Mouse (Mus musculus) liver, embryonic 11.5 days (tissue): ENCODE results near the gene Pknox2. TPM values are rescaled to one million over a fixed set of nuclear protein-coding genes. Genes with fewer than 3 reads are reported as not detected.

Experiments used
- ATAC-seq: fragments of 200-750 bp; cut with Nextera tagmentation; replicated peaks from 2 replicates; pipeline ENCODE4 v1.8.0; 2017; ENCODE audit warnings: moderate number of reproducible peaks, mild to moderate bottlenecking, moderate TSS enrichment, moderate library complexity; ENCODE audit not compliant: low FRiP score
- DNase-seq: peaks from one replicate; pipeline ENCODE4 v3.0.0-alpha.2; 2017; ENCODE audit warnings: low spot score
- H3K27ac ChIP-seq: fragments of 300-500 bp; sonication (generic); 2 replicates; pipeline ENCODE4 v1.5.1; 2014; ENCODE audit warnings: mild to moderate bottlenecking, low read depth, low read length, control low read depth
- H3K27me3 ChIP-seq: fragments of 300-500 bp; sonication (generic); replicated peaks from 2 replicates; pipeline ENCODE4 v1.6.1; 2014; ENCODE audit warnings: low read length, mixed read lengths; ENCODE audit not compliant: control insufficient read depth, insufficient read depth
- H3K36me3 ChIP-seq: fragments of 300-500 bp; sonication (generic); 2 replicates; pipeline ENCODE4 v1.6.1; 2014; ENCODE audit warnings: mild to moderate bottlenecking, low read length, moderate library complexity, mixed read lengths; ENCODE audit not compliant: control insufficient read depth, insufficient read depth
- H3K4me1 ChIP-seq: fragments of 300-500 bp; sonication (generic); replicated peaks from 2 replicates; pipeline ENCODE4 v1.6.1; 2014; ENCODE audit warnings: low read length, mixed read lengths; ENCODE audit not compliant: control insufficient read depth, insufficient read depth
- H3K4me2 ChIP-seq: fragments of 300-500 bp; sonication (generic); 2 replicates; pipeline ENCODE4 v1.6.1; 2014; ENCODE audit warnings: mild to moderate bottlenecking, control low read depth, moderate library complexity
- H3K4me3 ChIP-seq: fragments of 300-500 bp; sonication (generic); 2 replicates; pipeline ENCODE4 v1.5.1; 2014; ENCODE audit warnings: low read depth, low read length, control low read depth
- H3K9ac ChIP-seq: fragments of 300-500 bp; sonication (generic); 2 replicates; pipeline ENCODE4 v1.6.1; 2014; ENCODE audit warnings: low read depth, low read length, control low read depth
- H3K9me3 ChIP-seq: fragments of 300-500 bp; sonication (generic); 2 replicates; pipeline ENCODE4 v1.6.1; 2016; ENCODE audit warnings: low read length, inconsistent platforms, mixed read lengths; ENCODE audit not compliant: control insufficient read depth
- WGBS: fragments of 180-500 bp; shearing (Covaris S2); extraction: QIAGEN DNeasy Blood & Tissue Kit; methylation state at CpG from one replicate; pipeline ENCODE4 v1.1.7; 2014; 5-methylcytosine and 5-hydroxymethylcytosine counted together
- polyA plus RNA-seq: library from polyadenylated mRNA; unstranded; fragments of >200 nt; fragmentation: Nextera tagmentation; extraction: Ambion mirVana; gene quantifications from 2 replicates; pipeline ENCODE4 v1.2.1, GENCODE M21; 2014

Pknox2 gene
- polyA plus RNA-seq, 1 experiment from 2014 or later, result 2.9 TPM

GRCm38 (mm10) chr9:37021586-37022230, 125.5 kb downstream of the Pknox2 start:
- WGBS, result 28% methylated on average over 3 of the region's 3 CpGs
- H3K27me3 ChIP-seq, result no peaks in the 10 kb centered on the region
- no peak overlapping the region for H3K9ac ChIP-seq
- no peak overlapping the region for H3K4me3 ChIP-seq
- no peak overlapping the region for H3K27ac ChIP-seq
- no peaks in the 10 kb centered on the region for H3K9me3 ChIP-seq
- no peaks in the 10 kb centered on the region for H3K4me1 ChIP-seq
- no peak overlapping the region for H3K4me2 ChIP-seq
- DNase-seq, result no peak
- ATAC-seq, result no peak; the same call in 1 of the 2 replicates
- H3K36me3 ChIP-seq, result no peaks in the 10 kb centered on the region

GRCm38 (mm10) chr9:37018154-37018553, 129.1 kb downstream of the Pknox2 start:
- ATAC-seq (no peak), DNase-seq (no peak)
- Histone ChIP-seq H3K36me3 (no peaks in the 10 kb centered on the region), H3K9me3 (no peaks in the 10 kb centered on the region), H3K27me3 (no peaks in the 10 kb centered on the region), H3K4me3 (no peak overlapping the region), H3K4me1 (no peaks in the 10 kb centered on the region), H3K9ac (no peak overlapping the region), H3K4me2 (no peak overlapping the region), H3K27ac (no peak overlapping the region)
- 72% methylated on average over 1 of the region's 1 CpGs for WGBS

DNA sequence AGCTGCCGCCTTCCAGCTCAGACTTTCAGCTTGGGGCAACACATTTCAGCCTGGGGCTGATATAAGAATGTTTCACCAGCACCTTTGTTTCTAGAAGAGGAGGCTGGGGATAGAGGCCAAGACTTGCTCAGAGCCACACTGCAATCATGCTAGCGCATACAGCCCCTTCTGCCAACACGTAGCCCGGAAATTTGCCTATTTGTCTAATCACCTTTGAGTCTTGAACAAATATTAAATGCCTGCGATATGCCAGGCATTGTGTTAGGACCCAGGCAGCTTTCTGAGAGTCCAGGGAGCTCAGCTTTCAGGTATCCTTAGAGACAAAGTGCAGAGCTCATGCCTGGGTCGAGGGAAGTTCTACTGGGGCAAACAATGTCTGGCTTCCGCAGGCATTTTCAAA, 130.0 kb downstream of the Pknox2 start:
- no peak for ATAC-seq
- Histone ChIP-seq H3K4me3 (no peak overlapping the region), H3K4me2 (no peak overlapping the region), H3K4me1 (no peaks in the 10 kb centered on the region), H3K9me3 (no peaks in the 10 kb centered on the region), H3K36me3 (no peaks in the 10 kb centered on the region), H3K27me3 (no peaks in the 10 kb centered on the region), H3K27ac (no peak overlapping the region), H3K9ac (no peak overlapping the region)
- DNase-seq, result no peak
- 68% methylated on average over 7 of the region's 7 CpGs for whole genome bisulfite sequencing

DNA sequence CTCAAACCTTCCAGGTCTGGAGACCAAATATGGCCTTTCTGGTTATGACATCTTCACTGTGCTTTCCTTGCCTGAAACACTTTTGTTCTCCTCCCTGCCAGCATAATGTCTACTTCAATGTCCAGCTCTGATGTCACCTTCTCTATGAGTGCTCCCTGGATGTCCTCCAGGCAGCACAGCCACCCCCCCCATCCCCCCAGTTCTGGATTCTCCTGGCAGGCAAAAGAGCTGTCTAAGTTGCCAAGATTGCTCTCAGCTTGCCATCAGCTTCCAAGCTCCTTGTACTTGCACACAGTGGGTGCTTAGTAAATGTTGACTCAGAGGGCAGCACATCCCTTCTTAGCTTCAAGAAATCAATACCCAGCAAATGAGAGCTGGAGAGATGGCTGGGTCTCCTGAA, 131.0 kb downstream of the Pknox2 start:
- H3K4me2 ChIP-seq, result no peak overlapping the region
- H3K9ac ChIP-seq, result no peak overlapping the region
- ATAC-seq (no peak), DNase-seq (no peak)
- H3K4me1 ChIP-seq, result no peaks in the 10 kb centered on the region
- no peaks in the 10 kb centered on the region for H3K9me3 ChIP-seq
- H3K27me3 ChIP-seq, result no peaks in the 10 kb centered on the region
- no peak overlapping the region for H3K27ac ChIP-seq
- H3K36me3 ChIP-seq, result no peaks in the 10 kb centered on the region
- H3K4me3 ChIP-seq, result no peak overlapping the region

DNA sequence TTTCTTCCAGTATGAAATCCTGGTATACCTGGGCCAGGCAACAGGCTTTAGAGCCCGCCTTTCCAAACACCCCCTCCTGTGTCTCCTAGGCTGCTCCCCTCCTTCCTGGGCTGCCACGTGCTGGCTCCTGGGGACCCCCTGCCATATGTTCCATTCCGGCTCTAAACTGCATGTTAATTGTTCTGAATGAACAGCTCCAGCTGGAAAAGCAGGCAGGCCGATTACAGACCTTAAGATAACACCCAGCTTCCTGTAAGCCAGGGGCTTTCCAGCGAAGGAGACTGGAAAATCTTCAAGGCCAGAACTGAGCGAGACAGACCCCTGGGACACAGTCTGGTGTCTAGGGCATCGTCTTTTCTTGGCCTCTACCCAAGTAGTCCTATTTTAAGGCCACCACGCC, 133.6 kb downstream of the Pknox2 start:
- H3K4me2 ChIP-seq, result no peak overlapping the region

DNA sequence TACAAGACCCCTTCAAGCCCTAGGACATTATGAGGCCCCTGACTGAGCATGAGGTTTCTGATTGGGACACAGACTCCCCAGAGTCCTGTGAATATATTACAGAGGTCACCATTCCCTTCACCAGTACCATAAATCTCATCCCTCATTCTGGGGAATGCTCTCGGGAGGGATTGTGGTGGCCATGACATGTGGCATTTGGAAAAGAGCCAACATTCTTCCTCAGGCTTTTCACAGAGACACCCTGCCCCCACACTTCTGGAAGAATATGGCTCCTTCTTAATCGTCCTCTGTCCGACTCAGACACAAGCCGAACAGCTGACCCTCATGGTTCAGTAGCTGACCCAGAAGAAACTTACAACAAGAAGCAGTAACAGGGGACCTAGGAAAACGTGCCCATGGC, 139.1 kb downstream of the Pknox2 start:
- WGBS, result 71% methylated on average over 5 of the region's 5 CpGs
- Histone ChIP-seq H3K27ac (no peak overlapping the region), H3K36me3 (no peaks in the 10 kb centered on the region), H3K9ac (no peak overlapping the region), H3K4me2 (no peak overlapping the region), H3K4me3 (no peak overlapping the region), H3K9me3 (no peaks in the 10 kb centered on the region), H3K4me1 (no peaks in the 10 kb centered on the region), H3K27me3 (peaks cover 3% of the 10 kb centered on the region; the same call in 1 of the 2 replicates)
- DNase-seq (no peak), ATAC-seq (no peak)

More for the DNA sequence above, 133.6 kb downstream of the Pknox2 start:
- Histone ChIP-seq H3K9ac (no peak overlapping the region), H3K9me3 (no peaks in the 10 kb centered on the region), H3K36me3 (no peaks in the 10 kb centered on the region), H3K4me1 (no peaks in the 10 kb centered on the region), H3K27ac (no peak overlapping the region), H3K4me3 (no peak overlapping the region), H3K27me3 (no peaks in the 10 kb centered on the region)
- DNase-seq (no peak), ATAC-seq (no peak; the same call in 1 of the 2 replicates)
- 30% methylated on average over 8 of the region's 8 CpGs for WGBS

DNA sequence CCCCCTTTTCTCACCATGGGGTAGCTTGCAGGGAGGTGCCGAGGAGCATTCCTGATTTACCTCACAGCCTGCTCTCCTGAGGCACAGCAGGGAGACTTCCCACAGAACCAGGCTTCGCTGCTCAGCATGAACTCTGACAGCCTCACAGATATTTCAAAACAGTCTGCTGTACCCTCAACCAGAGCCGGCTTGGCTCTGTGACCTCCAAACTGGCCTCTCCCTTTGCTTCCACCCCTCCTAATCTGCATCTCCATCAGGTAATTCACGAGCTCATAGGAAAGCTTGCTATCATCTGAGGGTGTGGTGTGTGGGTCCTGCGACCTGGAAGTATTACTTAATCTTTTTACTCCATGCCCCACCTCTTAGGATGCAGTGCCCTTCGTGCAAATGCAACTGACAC, 142.5 kb downstream of the Pknox2 start:
- WGBS, result 37% methylated on average over 6 of the region's 6 CpGs
- Histone ChIP-seq H3K9ac (no peak overlapping the region), H3K36me3 (no peaks in the 10 kb centered on the region), H3K4me1 (no peaks in the 10 kb centered on the region), H3K27ac (no peak overlapping the region), H3K4me2 (no peak overlapping the region), H3K4me3 (no peak overlapping the region), H3K27me3 (peaks cover 3% of the 10 kb centered on the region; the same call in 1 of the 2 replicates), H3K9me3 (no peaks in the 10 kb centered on the region)
- DNase-seq (no peak), ATAC-seq (no peak)

DNA sequence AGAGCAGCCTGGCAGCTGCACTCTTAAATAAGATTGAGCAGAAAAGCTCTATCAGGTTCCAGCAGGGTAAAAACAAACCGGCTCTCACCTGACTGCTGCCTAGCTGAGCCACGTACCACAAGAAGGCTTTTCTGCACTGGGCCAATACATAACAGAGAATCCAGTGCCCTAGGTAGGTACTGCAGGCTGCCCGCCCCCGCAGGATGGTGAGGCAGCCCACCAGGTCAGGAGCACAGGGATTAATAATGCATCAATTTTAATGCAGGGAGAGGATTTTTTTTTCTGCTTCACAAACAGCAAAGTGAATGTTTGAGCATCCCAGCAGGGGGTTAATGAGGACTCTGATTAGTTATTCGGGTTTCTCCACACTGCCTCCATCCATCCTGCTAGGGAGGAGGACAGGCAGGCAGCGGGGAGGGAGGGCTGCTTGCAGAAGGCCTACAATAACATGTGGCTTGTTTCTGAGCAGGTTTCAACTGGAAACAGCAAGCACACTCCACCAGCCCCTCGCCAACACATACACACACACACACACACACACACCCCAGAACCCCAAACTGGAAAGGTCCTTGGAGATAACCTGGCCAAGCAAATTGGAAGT, 145.2 kb downstream of the Pknox2 start:
- no peak for DNase-seq
- ATAC-seq, result no peak
- 41% methylated on average over 7 of the region's 7 CpGs for WGBS
- no peaks in the 10 kb centered on the region for H3K36me3 ChIP-seq
- peaks cover 3% of the 10 kb centered on the region; the same call in 1 of the 2 replicates for H3K27me3 ChIP-seq
- H3K27ac ChIP-seq, result no peak overlapping the region
- H3K9ac ChIP-seq, result no peak overlapping the region
- H3K4me1 ChIP-seq, result no peaks in the 10 kb centered on the region
- H3K4me2 ChIP-seq, result no peak overlapping the region
- no peak overlapping the region for H3K4me3 ChIP-seq
- H3K9me3 ChIP-seq, result no peaks in the 10 kb centered on the region

DNA sequence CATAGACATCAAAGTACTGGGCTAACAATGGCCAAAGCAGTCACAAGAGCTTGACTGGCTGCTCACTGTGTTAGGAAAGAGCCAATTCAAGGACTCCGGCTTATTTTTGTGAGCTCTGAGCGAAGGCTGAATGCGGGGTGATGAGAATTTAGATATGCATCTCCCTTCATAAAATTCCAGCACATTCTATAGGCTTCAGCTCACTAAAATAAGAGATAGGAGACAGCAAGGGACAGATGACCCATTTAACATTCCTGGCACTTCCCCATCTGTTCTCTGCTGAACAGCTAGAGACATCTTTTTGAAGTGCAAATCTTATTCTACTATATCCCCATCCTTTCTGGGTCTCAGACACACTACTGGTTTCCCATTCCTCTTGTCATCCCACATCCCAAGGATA, 147.8 kb downstream of the Pknox2 start:
- H3K9ac ChIP-seq, result no peak overlapping the region
- H3K9me3 ChIP-seq, result no peaks in the 10 kb centered on the region
- H3K4me1 ChIP-seq, result no peaks in the 10 kb centered on the region
- H3K27me3 ChIP-seq, result peaks cover 3% of the 10 kb centered on the region; the same call in 1 of the 2 replicates
- no peak overlapping the region for H3K27ac ChIP-seq
- no peak overlapping the region for H3K4me3 ChIP-seq
- no peak overlapping the region for H3K4me2 ChIP-seq
- ATAC-seq, result no peak
- H3K36me3 ChIP-seq, result no peaks in the 10 kb centered on the region
- 83% methylated on average over 3 of the region's 3 CpGs for WGBS
- DNase-seq, result no peak
